Mouse (Mus musculus): Measurements from ENCODE around the gene Vars2. TPM values are rescaled to one million over a fixed set of nuclear protein-coding genes. Genes with fewer than 3 reads are reported as not detected.

The Vars2 gene
- polyA plus RNA-seq (2016; fragmentation: Nextera tagmentation; extraction: Ambion mirVana): 16.5 and 16.9 TPM in 2 replicates

DNA sequence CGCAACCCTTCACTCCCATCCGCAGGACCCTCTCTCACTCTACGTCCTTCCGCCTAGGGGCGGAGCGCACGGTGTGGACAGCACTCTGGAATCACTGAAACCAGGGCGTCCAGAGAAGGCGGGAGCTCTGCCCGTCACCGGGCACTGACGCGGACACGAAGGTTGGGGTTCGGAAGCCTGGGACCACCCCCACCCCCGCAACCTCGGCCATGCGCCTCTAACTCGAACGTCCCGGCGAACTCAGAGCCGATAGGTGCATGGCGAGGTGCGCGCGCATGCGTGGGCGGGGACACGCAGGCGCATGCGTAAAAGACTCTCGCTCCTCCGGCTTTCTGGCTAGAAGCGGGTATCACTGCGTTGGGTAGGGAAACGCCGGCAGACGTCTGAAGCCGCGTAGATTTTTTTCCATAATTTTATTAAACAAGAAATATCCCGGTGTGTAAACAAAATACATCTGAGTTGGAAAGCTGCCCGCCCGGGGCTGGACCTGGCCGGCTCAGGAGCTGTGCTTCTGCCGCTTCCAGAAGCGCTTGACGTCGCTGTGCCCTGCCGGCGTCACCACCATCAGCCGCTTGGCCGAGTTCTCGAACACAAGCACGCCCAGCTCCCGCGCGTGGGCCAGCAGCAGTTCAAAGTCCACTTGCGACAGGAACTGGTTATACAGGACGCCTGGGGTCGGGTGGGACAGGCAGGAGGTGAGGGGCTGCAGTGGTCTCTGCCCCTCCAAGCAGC lies at the start of gene Vars2:
Gene Vars2 (minus strand): TSS at position 259 of the 732 bp plus-strand sequence.
- peak; percentile 92 for ATAC-seq (ENCODE audit: low FRiP score)
- Histone ChIP-seq H3K4me1 (peaks cover 18% of the 10 kb centered on the region), H3K9ac (peak within 1 kb of the TSS; percentile 87), H3K4me2 (replicated peaks) (peak within 1 kb of the TSS; percentile 92), H3K27me3 (no peaks in the 10 kb centered on the region), H3K27ac (peak within 1 kb of the TSS; percentile 88), H3K9me3 (replicated peaks) (no peaks in the 10 kb centered on the region), H3K36me3 (peaks cover 15% of the 10 kb centered on the region), H3K4me3 (peak within 1 kb of the TSS; percentile 74)
- under 1% methylated on average over 61 of the region's 61 CpGs for WGBS

- no peak overlapping the region for H3K9ac ChIP-seq
- H3K4me1 ChIP-seq: peaks cover 11% of the 10 kb centered on the region
Observed at GRCm38 (mm10) chr17:35717080-35717479, 49.7 kb upstream of the Vars2 start.

GRCm38 (mm10) chr17:35716114-35716513 lies 48.7 kb upstream of the Vars2 start:
- Histone ChIP-seq H3K27me3 (no peaks in the 10 kb centered on the region), H3K4me1 (peaks cover 13% of the 10 kb centered on the region), H3K9ac (no peak overlapping the region), H3K27ac (no peak overlapping the region), H3K4me2 (replicated peaks) (no peak overlapping the region), H3K4me3 (no peak overlapping the region), H3K9me3 (replicated peaks) (no peaks in the 10 kb centered on the region), H3K36me3 (no peaks in the 10 kb centered on the region)
- 88% methylated on average over 3 of the region's 3 CpGs for WGBS
- ATAC-seq (ENCODE audit: low FRiP score): no peak

More at GRCm38 (mm10) chr17:35717080-35717479, 49.7 kb upstream of the Vars2 start:
- 88% methylated on average over 6 of the region's 6 CpGs for WGBS
- no peak overlapping the region for H3K4me2 ChIP-seq (replicated peaks)
- H3K9me3 ChIP-seq (replicated peaks): no peaks in the 10 kb centered on the region
- no peaks in the 10 kb centered on the region for H3K27me3 ChIP-seq
- ATAC-seq (ENCODE audit: low FRiP score): no peak
- no peak overlapping the region for H3K27ac ChIP-seq
- H3K4me3 ChIP-seq: no peak overlapping the region
- H3K36me3 ChIP-seq: no peaks in the 10 kb centered on the region

- H3K27ac ChIP-seq: peak overlapping the region; percentile 50
- H3K4me3 ChIP-seq: no peak overlapping the region
- no peaks in the 10 kb centered on the region for H3K9me3 ChIP-seq (replicated peaks)
- WGBS: 31% methylated on average over 8 of the region's 8 CpGs
- H3K4me2 ChIP-seq (replicated peaks): no peak overlapping the region
- H3K36me3 ChIP-seq: no peaks in the 10 kb centered on the region
- no peak overlapping the region for H3K9ac ChIP-seq
- no peaks in the 10 kb centered on the region for H3K27me3 ChIP-seq
- peak; percentile 86 for ATAC-seq (ENCODE audit: low FRiP score)
- H3K4me1 ChIP-seq: peaks cover 16% of the 10 kb centered on the region
Observed at GRCm38 (mm10) chr17:35710705-35711347, 43.4 kb upstream of the Vars2 start.

DNA sequence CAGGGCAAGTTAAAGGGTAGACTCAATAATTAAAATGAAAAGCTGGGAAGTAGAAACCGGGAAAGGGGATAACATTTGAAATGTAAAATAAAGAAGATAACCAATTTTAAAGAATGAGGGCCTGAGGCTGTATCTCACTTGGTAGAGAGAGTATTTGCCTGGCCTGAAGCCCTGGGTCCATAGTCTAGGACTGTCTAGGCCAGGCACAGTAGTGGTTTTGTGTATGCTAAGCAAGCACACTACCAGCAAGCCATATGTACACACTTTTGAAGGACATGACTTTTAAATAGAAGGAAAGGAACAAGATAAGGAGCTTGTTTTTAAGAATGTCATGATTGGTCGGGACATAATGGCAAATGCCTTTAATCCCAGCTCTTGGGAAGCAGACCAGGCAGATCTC lies 41.2 kb upstream of the Vars2 start:
- H3K9ac ChIP-seq: no peak overlapping the region
- ATAC-seq (ENCODE audit: low FRiP score): no peak
- H3K36me3 ChIP-seq: no peaks in the 10 kb centered on the region
- no peak overlapping the region for H3K4me2 ChIP-seq (replicated peaks)
- no peak overlapping the region for H3K4me3 ChIP-seq
- peaks cover 36% of the 10 kb centered on the region for H3K4me1 ChIP-seq
- no peak overlapping the region for H3K27ac ChIP-seq
- no peaks in the 10 kb centered on the region for H3K27me3 ChIP-seq
- H3K9me3 ChIP-seq (replicated peaks): no peaks in the 10 kb centered on the region
- 76% methylated on average over 2 of the region's 2 CpGs for WGBS

- H3K9ac ChIP-seq: no peak overlapping the region
- H3K27ac ChIP-seq: no peak overlapping the region
- H3K27me3 ChIP-seq: no peaks in the 10 kb centered on the region
- WGBS: 67% methylated on average over 7 of the region's 7 CpGs
- ATAC-seq (ENCODE audit: low FRiP score): no peak
- H3K4me3 ChIP-seq: no peak overlapping the region
- H3K36me3 ChIP-seq: no peaks in the 10 kb centered on the region
- H3K4me1 ChIP-seq: peaks cover 36% of the 10 kb centered on the region
- no peaks in the 10 kb centered on the region for H3K9me3 ChIP-seq (replicated peaks)
- no peak overlapping the region for H3K4me2 ChIP-seq (replicated peaks)
Observed at GRCm38 (mm10) chr17:35707929-35708328, 40.5 kb upstream of the Vars2 start.

DNA sequence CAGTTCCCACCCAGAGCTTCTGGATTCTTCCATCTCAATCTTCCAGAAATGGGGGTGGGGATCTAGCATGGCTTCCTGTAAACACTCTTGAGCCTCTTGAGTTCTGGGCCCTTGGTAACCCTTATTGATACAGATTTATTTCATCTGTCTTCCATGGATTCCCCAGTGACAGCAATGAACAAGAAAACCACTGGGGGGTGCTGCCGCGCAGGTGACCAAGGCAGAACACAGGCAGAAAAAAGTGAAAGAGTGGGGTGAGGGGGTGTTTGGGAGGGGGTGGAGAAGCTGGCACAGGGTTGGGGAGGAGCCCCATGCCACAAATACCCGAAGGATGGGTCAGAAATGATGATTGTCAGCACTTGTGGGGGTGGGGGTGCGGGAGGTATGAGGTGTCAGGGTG lies 38.4 kb upstream of the Vars2 start:
- peaks cover 38% of the 10 kb centered on the region for H3K4me1 ChIP-seq
- H3K27ac ChIP-seq: peak overlapping the region; percentile 99
- no peak overlapping the region for H3K4me2 ChIP-seq (replicated peaks)
- no peak overlapping the region for H3K9ac ChIP-seq
- 12% methylated on average over 4 of the region's 4 CpGs for WGBS
- no peaks in the 10 kb centered on the region for H3K36me3 ChIP-seq
- H3K27me3 ChIP-seq: no peaks in the 10 kb centered on the region
- H3K4me3 ChIP-seq: no peak overlapping the region
- H3K9me3 ChIP-seq (replicated peaks): no peaks in the 10 kb centered on the region
- no peak for ATAC-seq (ENCODE audit: low FRiP score)

- 6% methylated on average over 19 of the region's 19 CpGs for WGBS
- no peaks in the 10 kb centered on the region for H3K9me3 ChIP-seq (replicated peaks)
- peak within 1 kb of the TSS; percentile 70 for H3K4me2 ChIP-seq (replicated peaks)
- peaks cover 33% of the 10 kb centered on the region for H3K4me1 ChIP-seq
- H3K27me3 ChIP-seq: no peaks in the 10 kb centered on the region
- H3K27ac ChIP-seq: peak within 1 kb of the TSS; percentile 99
- peak within 1 kb of the TSS; percentile 85 for H3K4me3 ChIP-seq
- ATAC-seq (ENCODE audit: low FRiP score): peak; percentile 72
- peak within 1 kb of the TSS; percentile 97 for H3K9ac ChIP-seq
- H3K36me3 ChIP-seq: no peaks in the 10 kb centered on the region
Observed at GRCm38 (mm10) chr17:35704621-35705464, 37.5 kb upstream of the Vars2 start, which contains the start of gene Ddr1. Ddr1 (minus strand) TSS chr17:35704621.

GRCm38 (mm10) chr17:35703751-35704271 lies 36.4 kb upstream of the Vars2 start:
- WGBS: under 1% methylated on average over 14 of the region's 14 CpGs
- H3K36me3 ChIP-seq: no peaks in the 10 kb centered on the region
- no peaks in the 10 kb centered on the region for H3K27me3 ChIP-seq
- peak overlapping the region; percentile 85 for H3K4me3 ChIP-seq
- H3K9me3 ChIP-seq (replicated peaks): no peaks in the 10 kb centered on the region
- peak; percentile 83 for ATAC-seq (ENCODE audit: low FRiP score)
- H3K4me2 ChIP-seq (replicated peaks): peak overlapping the region; percentile 70
- H3K4me1 ChIP-seq: peaks cover 41% of the 10 kb centered on the region
- H3K27ac ChIP-seq: peak overlapping the region; percentile 99
- peak overlapping the region; percentile 97 for H3K9ac ChIP-seq

GRCm38 (mm10) chr17:35703065-35703464 lies 35.7 kb upstream of the Vars2 start:
- no peaks in the 10 kb centered on the region for H3K27me3 ChIP-seq
- peak overlapping the region; percentile 70 for H3K4me2 ChIP-seq (replicated peaks)
- ATAC-seq (ENCODE audit: low FRiP score): no peak
- H3K4me3 ChIP-seq: peak overlapping the region; percentile 85
- peak overlapping the region; percentile 99 for H3K27ac ChIP-seq
- H3K36me3 ChIP-seq: no peaks in the 10 kb centered on the region
- H3K9me3 ChIP-seq (replicated peaks): no peaks in the 10 kb centered on the region
- peak overlapping the region; percentile 97 for H3K9ac ChIP-seq
- WGBS: 3% methylated on average over 2 of the region's 2 CpGs
- H3K4me1 ChIP-seq: peaks cover 46% of the 10 kb centered on the region

- no peak for ATAC-seq (ENCODE audit: low FRiP score)
- WGBS: 3% methylated on average over 4 of the region's 4 CpGs
- peak overlapping the region; percentile 97 for H3K9ac ChIP-seq
- H3K27ac ChIP-seq: peak overlapping the region; percentile 99
- peak overlapping the region; percentile 70 for H3K4me2 ChIP-seq (replicated peaks)
- peak overlapping the region; percentile 85 for H3K4me3 ChIP-seq
- H3K9me3 ChIP-seq (replicated peaks): no peaks in the 10 kb centered on the region
- H3K27me3 ChIP-seq: no peaks in the 10 kb centered on the region
- H3K36me3 ChIP-seq: no peaks in the 10 kb centered on the region
- H3K4me1 ChIP-seq: peaks cover 48% of the 10 kb centered on the region
Observed at GRCm38 (mm10) chr17:35702605-35703004, 35.2 kb upstream of the Vars2 start.
